Mouse (Mus musculus): Measurements from ENCODE around the gene Elovl7. TPM values are rescaled to one million over a fixed set of nuclear protein-coding genes. Genes with fewer than 3 reads are reported as not detected.

The Elovl7 gene
- total RNA-seq, 1 experiment, result 1.4 TPM

DNA sequence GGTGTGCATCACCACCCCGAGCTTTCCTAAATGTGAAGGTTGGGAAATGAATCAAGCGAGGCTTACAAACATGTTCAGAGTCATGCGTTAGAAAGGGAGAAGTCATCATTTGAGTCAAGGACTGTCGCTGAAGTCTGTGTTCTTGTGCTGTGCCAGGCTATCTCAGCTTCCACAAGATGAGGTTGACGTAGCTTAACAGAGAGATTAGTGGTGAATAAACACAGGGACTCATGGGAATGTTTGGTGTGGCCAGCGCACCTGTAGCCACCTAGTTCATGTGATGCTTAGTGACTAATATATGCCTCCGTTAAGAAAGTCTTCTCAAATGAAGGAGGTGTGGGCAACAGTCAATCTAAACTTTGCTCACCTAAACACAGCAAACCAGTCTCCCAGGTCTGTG is 112.8 kb downstream of the Elovl7 start:
- Histone ChIP-seq H3K9ac (ENCODE audit: insufficient read depth, low read depth, low read length, poor library complexity, severe bottlenecking) (no peak overlapping the region), H3K4me1 (ENCODE audit: control insufficient read depth in 2 of 2, insufficient read depth in 2 of 2, low read length in 2 of 2, poor library complexity in 1 of 2) (peaks cover 0 to 4% of the 10 kb centered on the region in 2 experiments; a peak in 1 of 4 replicates), H3K9me3 (ENCODE audit: control insufficient read depth, insufficient read depth, low read depth, low read length) (no peaks in the 10 kb centered on the region), H3K4me3 (ENCODE audit: insufficient read depth in 1 of 2, low read depth in 1 of 2, low read length in 2 of 2, poor library complexity in 1 of 2, severe bottlenecking in 1 of 2) (no peak overlapping the region), H3K36me3 (ENCODE audit: control insufficient read depth, insufficient read depth, low read length, poor library complexity, severe bottlenecking) (peaks cover 16% of the 10 kb centered on the region; the same call in 1 of the 2 replicates), H3K27ac (ENCODE audit: insufficient read depth, low read depth, low read length, poor library complexity, severe bottlenecking) (no peak overlapping the region)
- in situ Hi-C loops (cut with MboI; ENCODE audit: low sequenced_read_pairs in 2 of 2, unreplicated experiment in 2 of 2), result loop anchor here in 1 of 2 experiments (25.0 kb wide), 1 partner anchor 885 kb away; no protein-coding TSS in a partner anchor
- TF ChIP-seq ZNF384 (IDR thresholded peaks at IDR 0.05; ENCODE audit: low read depth, low read length), result no peak
- no peak for TF ChIP-seq MAFK (IDR thresholded peaks at IDR 0.05; ENCODE audit: insufficient read depth, low read depth, low read length)
- TF ChIP-seq HCFC1 (IDR thresholded peaks at IDR 0.05; ENCODE audit: borderline replicate concordance, insufficient read depth, low read length), result no peak
- TF ChIP-seq CHD2 (IDR thresholded peaks at IDR 0.05; ENCODE audit: low read depth, low read length), result no peak
- no peak for TF ChIP-seq ZC3H11A (IDR thresholded peaks at IDR 0.05; ENCODE audit: borderline replicate concordance, low read depth, low read length)
- no peak for DNase-seq (ENCODE audit: low read depth, low spot score)

DNA sequence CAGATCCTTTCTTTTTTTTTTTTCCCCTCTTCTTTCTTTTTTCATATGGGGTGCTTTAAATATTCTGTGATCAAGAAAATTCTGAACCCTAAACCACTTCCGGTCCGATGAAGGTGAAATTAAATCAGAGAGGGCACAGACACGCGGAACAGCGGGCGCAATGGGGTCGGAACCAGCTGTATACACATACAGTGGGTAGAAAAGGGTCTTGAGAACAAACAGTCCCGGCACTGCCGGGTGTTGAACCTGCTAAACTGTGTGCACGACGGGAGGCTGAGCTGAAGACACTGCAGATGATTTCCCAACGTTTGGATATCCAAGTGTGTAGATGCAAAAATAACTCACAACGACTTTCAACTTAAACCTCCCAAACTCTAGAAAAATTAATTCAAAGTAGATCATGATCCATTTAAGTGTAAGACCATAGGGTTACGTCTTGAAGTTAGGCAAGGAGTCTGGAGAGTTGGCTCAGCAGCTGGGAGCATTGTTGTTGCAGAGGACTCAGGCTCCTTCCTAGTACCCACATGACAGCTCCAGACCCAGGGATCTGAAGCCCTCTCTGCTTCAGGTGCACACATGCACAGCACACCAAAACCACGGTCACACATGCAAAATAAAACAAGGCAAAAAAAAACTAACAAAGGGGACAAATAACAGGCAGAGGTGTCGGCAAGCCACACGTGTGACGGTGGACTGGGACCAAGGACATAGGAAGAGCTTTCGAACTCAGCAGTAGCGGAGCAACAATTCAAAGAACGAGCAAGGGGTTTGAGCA is 114.4 kb downstream of the Elovl7 start:
- Histone ChIP-seq H3K4me1 (ENCODE audit: control insufficient read depth in 2 of 2, insufficient read depth in 2 of 2, low read length in 2 of 2, poor library complexity in 1 of 2) (no peaks in the 10 kb centered on the region), H3K9me3 (ENCODE audit: control insufficient read depth, insufficient read depth, low read depth, low read length) (no peaks in the 10 kb centered on the region), H3K36me3 (ENCODE audit: control insufficient read depth, insufficient read depth, low read length, poor library complexity, severe bottlenecking) (peaks cover 16% of the 10 kb centered on the region; the same call in 1 of the 2 replicates), H3K27ac (ENCODE audit: insufficient read depth, low read depth, low read length, poor library complexity, severe bottlenecking) (no peak overlapping the region), H3K9ac (ENCODE audit: insufficient read depth, low read depth, low read length, poor library complexity, severe bottlenecking) (no peak overlapping the region; the same call in 1 of the 2 replicates), H3K4me3 (ENCODE audit: insufficient read depth in 1 of 2, low read depth in 1 of 2, low read length in 2 of 2, poor library complexity in 1 of 2, severe bottlenecking in 1 of 2) (no peak overlapping the region)
- no peak for DNase-seq (ENCODE audit: low read depth, low spot score)
- in situ Hi-C loops (cut with MboI; ENCODE audit: low sequenced_read_pairs in 2 of 2, unreplicated experiment in 2 of 2), result loop anchor here in 1 of 2 experiments (25.0 kb wide), 1 partner anchor 884 kb away; no protein-coding TSS in a partner anchor
- TF ChIP-seq ZNF384 (IDR thresholded peaks at IDR 0.05; ENCODE audit: low read depth, low read length) (no peak), MAFK (IDR thresholded peaks at IDR 0.05; ENCODE audit: insufficient read depth, low read depth, low read length) (no peak), HCFC1 (IDR thresholded peaks at IDR 0.05; ENCODE audit: borderline replicate concordance, insufficient read depth, low read length) (no peak), ZC3H11A (IDR thresholded peaks at IDR 0.05; ENCODE audit: borderline replicate concordance, low read depth, low read length) (no peak), CHD2 (IDR thresholded peaks at IDR 0.05; ENCODE audit: low read depth, low read length) (no peak)

DNA sequence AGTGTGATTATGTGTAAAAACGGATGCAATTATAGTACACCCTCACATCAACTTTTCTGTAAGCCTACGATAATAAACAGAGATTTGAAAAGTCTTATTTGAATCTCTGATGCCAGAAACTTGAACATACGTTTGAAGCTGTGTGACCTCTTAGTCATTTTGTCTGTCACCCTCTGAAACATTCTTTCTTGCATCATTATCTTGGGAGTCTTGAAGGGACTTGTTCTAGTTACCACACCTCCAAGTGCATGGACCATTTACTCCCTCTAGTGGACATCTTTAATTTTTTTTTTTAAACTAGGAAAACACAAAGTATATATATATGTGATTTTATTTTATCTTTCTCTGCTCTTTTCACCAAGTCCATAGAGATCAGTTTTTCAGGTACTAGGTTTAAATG is 115.5 kb downstream of the Elovl7 start:
- Histone ChIP-seq H3K9me3 (ENCODE audit: control insufficient read depth, insufficient read depth, low read depth, low read length) (no peaks in the 10 kb centered on the region), H3K27ac (ENCODE audit: insufficient read depth, low read depth, low read length, poor library complexity, severe bottlenecking) (no peak overlapping the region), H3K9ac (ENCODE audit: insufficient read depth, low read depth, low read length, poor library complexity, severe bottlenecking) (no peak overlapping the region), H3K4me3 (ENCODE audit: insufficient read depth in 1 of 2, low read depth in 1 of 2, low read length in 2 of 2, poor library complexity in 1 of 2, severe bottlenecking in 1 of 2) (no peak overlapping the region), H3K36me3 (ENCODE audit: control insufficient read depth, insufficient read depth, low read length, poor library complexity, severe bottlenecking) (peaks cover 12% of the 10 kb centered on the region; the same call in 1 of the 2 replicates), H3K4me1 (ENCODE audit: control insufficient read depth in 2 of 2, insufficient read depth in 2 of 2, low read length in 2 of 2, poor library complexity in 1 of 2) (no peaks in the 10 kb centered on the region)
- DNase-seq (ENCODE audit: low read depth, low spot score), result no peak
- in situ Hi-C loops (cut with MboI; ENCODE audit: low sequenced_read_pairs in 2 of 2, unreplicated experiment in 2 of 2), result loop anchor here in 1 of 2 experiments (25.0 kb wide), 1 partner anchor 883 kb away; no protein-coding TSS in a partner anchor
- TF ChIP-seq MAFK (IDR thresholded peaks at IDR 0.05; ENCODE audit: insufficient read depth, low read depth, low read length), result no peak
- no peak for TF ChIP-seq CHD2 (IDR thresholded peaks at IDR 0.05; ENCODE audit: low read depth, low read length)
- no peak for TF ChIP-seq ZC3H11A (IDR thresholded peaks at IDR 0.05; ENCODE audit: borderline replicate concordance, low read depth, low read length)
- no peak for TF ChIP-seq ZNF384 (IDR thresholded peaks at IDR 0.05; ENCODE audit: low read depth, low read length)
- TF ChIP-seq HCFC1 (IDR thresholded peaks at IDR 0.05; ENCODE audit: borderline replicate concordance, insufficient read depth, low read length), result no peak

Other genes starting within 250 kb of the Elovl7 start
- gene Smim15, start 170.0 kb upstream of the Elovl7 start, total RNA-seq (2012; rRNA removed), result 53.1 and 54.5 TPM in 2 replicates
- 31.6 and 41.1 TPM in 2 replicates for gene Ndufaf2, start 55.8 kb upstream of the Elovl7 start, total RNA-seq (2012; rRNA removed)
- 17.3 and 18.3 TPM in 2 replicates for gene Ercc8, start 55.7 kb upstream of the Elovl7 start, total RNA-seq (2012; rRNA removed)
- 18.2 and 23.1 TPM in 2 replicates for gene Depdc1b, start 101.9 kb downstream of the Elovl7 start, total RNA-seq (2012; rRNA removed)
- gene Pde4d, start 235.5 kb downstream of the Elovl7 start, total RNA-seq (2012; rRNA removed), result 10.4 and 12.2 TPM in 2 replicates